Mouse (Mus musculus): Measurements from ENCODE around the gene Ggt6. TPM values are rescaled to one million over a fixed set of nuclear protein-coding genes. Genes with fewer than 3 reads are reported as not detected.
A peak's percentile ranks its signal among the peaks of the same experiment; 100 is the strongest.

The Ggt6 gene
- polyA plus RNA-seq, 1 experiment from 2014 or later = not detected

DNA sequence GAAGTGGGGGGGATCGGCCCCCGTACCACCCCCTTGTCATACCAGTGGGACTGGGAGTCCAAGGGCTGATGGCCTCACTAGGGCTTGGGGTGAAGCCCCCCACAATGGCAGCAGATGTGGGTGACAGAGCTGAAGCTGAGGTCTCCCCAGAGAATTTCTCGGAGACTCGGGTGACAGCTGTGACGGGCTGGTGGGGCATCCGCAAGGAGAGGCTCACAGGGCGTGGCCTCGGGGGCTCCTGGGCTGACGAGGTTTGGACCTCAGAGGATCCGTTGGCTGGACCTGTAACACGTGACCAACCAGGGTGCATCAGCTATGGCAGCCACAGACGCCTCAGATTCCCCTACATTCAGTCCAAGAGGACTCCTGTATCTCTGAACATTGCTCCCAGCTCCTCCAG, 32.4 kb upstream of the Ggt6 start:
- peaks cover 41% of the 10 kb centered on the region for H3K4me1 ChIP-seq
- H3K4me3 ChIP-seq = no peak overlapping the region
- no peak overlapping the region for H3K27ac ChIP-seq
- peaks cover 15% of the 10 kb centered on the region for H3K36me3 ChIP-seq (replicated peaks)
- H3K9me3 ChIP-seq = no peaks in the 10 kb centered on the region
- peaks cover 11% of the 10 kb centered on the region for H3K27me3 ChIP-seq (ENCODE audit: poor library complexity, severe bottlenecking)
- 89% methylated on average over 12 of the region's 12 CpGs for WGBS
- no peak for DNase-seq (ENCODE audit: extremely low spot score, low spot score)

DNA sequence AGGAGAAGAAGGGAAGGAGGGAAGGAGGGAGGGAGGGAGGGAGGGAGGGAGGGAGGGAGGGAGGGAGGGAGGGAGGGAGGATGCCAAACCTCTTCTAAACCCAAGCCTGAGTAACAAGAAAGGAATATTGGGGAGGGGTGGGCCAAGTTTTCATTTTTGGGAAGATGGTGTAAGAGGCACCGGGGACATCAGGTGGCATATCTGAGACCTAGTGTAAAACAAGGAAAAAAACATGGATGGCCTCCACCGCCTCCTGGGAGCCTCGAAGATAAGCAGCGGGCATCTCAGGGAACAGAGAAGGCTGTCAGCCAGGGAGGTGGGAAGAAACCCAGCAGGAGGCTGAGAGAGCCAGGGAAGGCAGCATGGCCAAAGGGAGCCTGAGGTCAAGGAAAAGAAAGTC, 29.8 kb upstream of the Ggt6 start:
- peaks cover 36% of the 10 kb centered on the region for H3K27me3 ChIP-seq (ENCODE audit: poor library complexity, severe bottlenecking)
- H3K27ac ChIP-seq = no peak overlapping the region
- no peaks in the 10 kb centered on the region for H3K9me3 ChIP-seq
- peaks cover 4% of the 10 kb centered on the region for H3K36me3 ChIP-seq (replicated peaks)
- no peak overlapping the region for H3K4me3 ChIP-seq
- DNase-seq (ENCODE audit: extremely low spot score, low spot score) = no peak
- WGBS = 66% methylated on average over 4 of the region's 4 CpGs
- H3K4me1 ChIP-seq = peaks cover 65% of the 10 kb centered on the region

DNA sequence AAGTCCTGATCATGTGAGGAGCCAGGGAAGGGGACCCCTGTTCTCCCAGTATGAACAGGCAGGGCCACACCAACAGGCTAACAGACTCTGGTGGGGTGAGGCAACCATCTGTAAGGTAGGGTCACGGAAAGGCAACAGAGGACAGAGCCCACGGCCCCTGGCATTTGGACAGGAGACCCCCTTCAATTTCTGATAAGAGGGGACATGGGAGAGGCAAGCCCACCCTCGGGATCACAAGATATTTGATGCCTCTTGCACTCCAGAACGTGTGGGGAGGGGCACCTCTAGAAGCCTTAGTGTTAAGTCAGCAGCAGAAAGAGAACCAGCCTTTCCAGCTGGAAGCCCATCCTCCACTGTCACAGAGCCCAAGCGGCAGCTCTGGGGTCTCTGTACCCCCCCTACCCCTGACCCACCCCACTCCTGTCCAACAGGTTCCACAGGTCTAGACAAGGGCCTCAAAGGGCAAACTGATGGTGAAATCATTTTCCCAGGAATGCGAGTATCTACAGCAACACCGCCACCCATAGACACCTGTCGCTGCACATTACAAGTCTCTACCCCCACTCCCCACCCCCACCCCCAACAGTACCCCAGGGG, 29.1 kb upstream of the Ggt6 start:
- H3K4me3 ChIP-seq = no peak overlapping the region
- 55% methylated on average over 8 of the region's 8 CpGs for WGBS
- no peak for DNase-seq (ENCODE audit: extremely low spot score, low spot score)
- no peaks in the 10 kb centered on the region for H3K36me3 ChIP-seq (replicated peaks)
- peaks cover 67% of the 10 kb centered on the region for H3K4me1 ChIP-seq
- H3K27ac ChIP-seq = 0 out of 2 replicates have a peak overlapping the region, but pooled peaks have one; percentile 11
- H3K9me3 ChIP-seq = no peaks in the 10 kb centered on the region
- H3K27me3 ChIP-seq (ENCODE audit: poor library complexity, severe bottlenecking) = peaks cover 43% of the 10 kb centered on the region

DNA sequence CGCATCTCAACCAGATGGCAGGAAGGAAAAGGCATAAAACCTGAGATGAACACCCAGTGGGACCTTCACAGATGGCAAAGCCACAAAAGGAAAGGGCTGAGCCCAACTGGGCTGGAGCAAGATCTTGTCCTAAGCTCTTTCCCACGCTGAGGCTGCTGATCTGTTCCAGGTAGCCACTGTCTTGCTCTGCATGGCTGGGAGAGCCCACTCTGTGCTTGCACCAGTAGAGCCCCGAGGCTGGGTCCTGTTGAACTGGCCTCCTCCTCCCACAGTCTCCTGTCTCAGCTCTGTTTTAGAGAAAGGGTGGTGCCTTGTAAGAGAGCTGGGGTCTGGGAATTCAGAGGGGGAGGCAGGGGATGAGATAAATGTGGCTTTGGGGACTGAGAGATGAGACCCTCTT, 28.2 kb upstream of the Ggt6 start:
- no peak for DNase-seq (ENCODE audit: extremely low spot score, low spot score)
- H3K4me3 ChIP-seq = no peak overlapping the region
- WGBS = 14% methylated on average over 3 of the region's 3 CpGs
- H3K36me3 ChIP-seq (replicated peaks) = no peaks in the 10 kb centered on the region
- no peaks in the 10 kb centered on the region for H3K9me3 ChIP-seq
- H3K27me3 ChIP-seq (ENCODE audit: poor library complexity, severe bottlenecking) = peaks cover 47% of the 10 kb centered on the region
- H3K27ac ChIP-seq = no peak overlapping the region
- H3K4me1 ChIP-seq = peaks cover 67% of the 10 kb centered on the region

DNA sequence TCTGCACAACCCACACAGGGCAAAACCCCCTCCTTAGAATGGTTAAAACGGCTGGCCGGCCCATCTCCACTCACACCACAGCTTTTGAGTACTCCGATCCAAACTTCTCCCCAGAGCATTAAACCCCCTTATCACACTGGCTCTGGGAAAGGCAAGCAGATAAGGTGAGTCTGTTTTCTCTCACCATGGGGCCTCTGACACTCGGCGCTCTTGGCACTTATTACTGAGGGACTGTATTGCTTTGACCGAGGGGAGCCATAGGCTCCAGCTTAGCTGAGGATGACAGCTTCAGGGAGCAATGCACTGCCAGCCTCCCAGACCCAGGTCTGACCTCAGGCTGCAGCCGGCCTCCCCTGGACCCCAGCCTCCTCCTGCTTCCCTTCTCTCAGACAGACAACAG, 27.8 kb upstream of the Ggt6 start:
- H3K4me3 ChIP-seq = no peak overlapping the region
- DNase-seq (ENCODE audit: extremely low spot score, low spot score) = no peak
- H3K27ac ChIP-seq = no peak overlapping the region
- no peaks in the 10 kb centered on the region for H3K36me3 ChIP-seq (replicated peaks)
- no peaks in the 10 kb centered on the region for H3K9me3 ChIP-seq
- H3K27me3 ChIP-seq (ENCODE audit: poor library complexity, severe bottlenecking) = peaks cover 51% of the 10 kb centered on the region
- WGBS = 24% methylated on average over 7 of the region's 7 CpGs
- peaks cover 65% of the 10 kb centered on the region for H3K4me1 ChIP-seq

DNA sequence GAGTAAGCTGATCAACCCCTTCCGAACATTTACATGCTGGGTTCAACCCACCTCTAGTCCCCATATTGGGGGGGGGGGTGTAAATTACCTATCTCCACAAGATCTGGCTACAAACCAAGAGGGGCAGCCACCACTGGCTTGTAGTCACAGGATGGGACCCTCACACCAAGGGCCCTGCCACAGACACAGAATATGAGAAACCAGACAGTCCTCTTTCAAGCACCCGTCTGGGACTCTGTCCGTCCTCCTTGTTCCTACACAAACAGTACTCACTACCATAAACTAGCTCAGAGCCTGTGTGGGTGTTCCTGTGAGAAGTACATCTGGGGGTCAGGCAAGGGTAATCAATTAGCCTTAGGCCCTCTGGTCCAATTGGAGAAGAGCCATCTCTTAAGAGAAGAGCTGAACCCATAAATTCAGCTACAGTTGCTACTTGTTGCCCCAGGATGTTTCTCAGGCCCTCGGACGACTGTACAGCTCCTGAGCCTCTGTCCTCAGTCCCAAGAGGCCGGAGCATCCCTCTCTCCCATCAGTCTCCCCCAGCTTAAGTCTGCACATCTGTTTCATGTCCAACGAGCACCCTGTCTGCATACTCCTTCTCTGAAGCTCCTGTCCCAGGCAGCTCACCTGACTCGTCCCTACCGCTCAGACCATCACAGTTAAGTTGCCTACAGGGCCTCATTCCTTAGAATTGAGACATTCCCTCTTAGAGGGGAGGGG, 26.7 kb upstream of the Ggt6 start:
- Histone ChIP-seq H3K27me3 (ENCODE audit: poor library complexity, severe bottlenecking) (peaks cover 59% of the 10 kb centered on the region), H3K9me3 (no peaks in the 10 kb centered on the region), H3K27ac (no peak overlapping the region), H3K36me3 (replicated peaks) (no peaks in the 10 kb centered on the region), H3K4me3 (no peak overlapping the region), H3K4me1 (peaks cover 67% of the 10 kb centered on the region)
- WGBS = 59% methylated on average over 9 of the region's 9 CpGs
- DNase-seq (ENCODE audit: extremely low spot score, low spot score) = no peak

DNA sequence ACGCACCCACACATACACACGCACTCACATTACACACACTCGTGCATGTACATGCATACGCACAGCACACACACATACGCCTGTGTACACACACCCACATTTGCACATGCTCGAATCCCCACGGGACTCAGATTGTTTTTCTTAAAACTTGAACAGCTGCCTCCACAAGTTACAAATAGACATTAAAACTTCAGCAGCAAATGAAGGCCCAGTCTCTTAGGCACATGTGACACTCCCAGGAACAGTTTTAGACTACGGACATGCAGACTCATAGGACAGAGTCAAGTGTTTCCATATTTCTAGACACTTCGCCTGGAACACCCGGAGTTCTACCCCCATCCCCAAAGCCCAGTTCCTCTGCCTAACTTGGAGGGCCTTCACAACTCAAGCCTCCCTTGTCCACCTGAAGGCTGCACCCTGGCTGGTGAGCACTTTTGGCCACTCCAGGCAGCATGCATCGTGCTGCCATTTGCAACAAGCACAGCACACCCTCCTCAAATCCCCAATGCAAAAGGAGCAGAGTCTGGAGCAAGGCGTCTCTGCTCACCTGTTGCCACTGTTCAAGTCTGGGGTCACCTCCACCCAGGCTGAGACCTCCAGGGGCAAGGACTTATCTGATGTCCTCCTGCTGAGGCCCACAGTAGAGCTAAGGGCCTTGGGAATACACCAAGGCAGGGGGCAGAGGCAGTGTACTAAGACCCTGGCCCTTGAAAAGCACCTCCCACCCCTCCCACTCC, 25.5 kb upstream of the Ggt6 start:
- 73% methylated on average over 12 of the region's 12 CpGs for WGBS

DNA sequence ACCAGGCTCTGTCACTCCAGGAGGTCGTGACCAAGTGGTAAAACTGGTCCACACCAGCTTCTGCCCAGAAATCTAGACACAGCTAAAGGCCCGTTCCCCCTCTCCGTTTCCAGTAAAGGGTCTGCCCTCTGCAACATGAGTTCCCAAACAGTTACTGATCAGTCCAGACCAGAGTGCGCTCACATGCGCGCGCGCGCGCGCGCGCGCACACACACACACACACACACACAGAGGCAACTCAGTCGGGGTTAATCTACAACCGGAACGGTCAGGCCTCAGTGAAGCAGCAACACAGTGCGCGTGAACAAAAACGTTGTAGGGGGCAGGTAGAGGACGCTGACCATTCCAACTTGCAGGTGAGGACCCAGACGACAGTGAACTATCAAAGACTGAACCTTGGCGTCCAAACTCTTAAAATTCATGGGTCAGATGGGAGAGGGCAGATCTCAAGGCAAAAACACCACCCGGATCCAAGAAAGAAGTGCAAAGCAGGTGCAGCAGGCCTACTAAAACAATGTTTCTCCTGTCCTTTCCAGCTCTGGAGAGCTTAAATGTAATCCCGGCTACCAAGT, 24.7 kb upstream of the Ggt6 start:
- H3K4me1 ChIP-seq = peaks cover 67% of the 10 kb centered on the region
- WGBS = 1% methylated on average over 25 of the region's 25 CpGs

More for the DNA sequence above, 25.5 kb upstream of the Ggt6 start:
- DNase-seq (ENCODE audit: extremely low spot score, low spot score) = no peak
- Histone ChIP-seq H3K9me3 (no peaks in the 10 kb centered on the region), H3K27me3 (ENCODE audit: poor library complexity, severe bottlenecking) (peaks cover 70% of the 10 kb centered on the region), H3K4me3 (peak overlapping the region; percentile 82), H3K4me1 (peaks cover 67% of the 10 kb centered on the region), H3K27ac (peak overlapping the region; percentile 4; the same call in 1 of the 2 replicates), H3K36me3 (replicated peaks) (no peaks in the 10 kb centered on the region)

DNA sequence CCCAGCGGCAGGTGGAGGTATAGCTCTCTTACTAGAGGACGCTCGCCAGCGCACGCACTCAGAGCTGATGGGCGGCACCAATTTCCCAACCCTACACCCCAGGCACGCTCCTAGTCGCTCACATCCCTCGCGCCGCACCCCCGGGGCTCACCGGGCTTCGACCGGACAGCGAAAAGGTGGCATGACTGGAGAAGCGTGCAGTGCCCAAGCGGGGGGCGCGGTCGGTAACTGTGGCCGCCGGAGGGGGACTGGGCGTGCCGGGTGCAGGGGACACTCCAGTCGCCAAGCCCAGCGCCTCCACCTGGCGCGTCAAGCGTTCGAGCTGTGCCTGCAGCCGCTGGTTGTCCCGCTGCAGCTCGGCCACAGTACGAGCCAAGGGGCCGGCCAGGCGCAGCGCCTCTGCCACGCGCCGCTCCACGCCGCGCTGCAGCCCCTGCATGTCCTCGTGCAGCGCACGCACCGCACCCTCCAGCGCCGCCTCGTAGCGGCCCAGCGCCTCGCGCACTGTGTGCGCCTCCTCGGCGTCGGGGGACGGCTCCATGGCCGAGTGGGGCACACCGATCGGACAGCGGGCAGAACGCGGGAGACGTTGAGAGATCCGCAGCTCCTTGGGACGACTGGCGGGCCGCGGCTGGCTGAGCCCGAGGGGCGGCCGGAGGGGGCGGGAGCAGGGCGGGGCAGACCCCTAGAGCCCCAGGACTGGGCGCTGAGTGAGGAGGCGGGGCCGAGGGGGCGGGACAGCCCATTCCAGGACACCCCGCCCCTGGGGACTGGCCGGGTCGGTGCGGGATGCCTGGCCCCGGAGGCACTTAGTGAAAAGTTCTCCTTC, 24.0 kb upstream of the Ggt6 start, which contains the start of gene Smtnl2:
Gene Smtnl2 (minus strand): TSS at position 621 of the 829 bp plus-strand sequence.
- Histone ChIP-seq H3K4me1 (peaks cover 60% of the 10 kb centered on the region), H3K9me3 (no peaks in the 10 kb centered on the region), H3K4me3 (peak within 1 kb of the TSS; percentile 82), H3K27ac (peak within 1 kb of the TSS; percentile 84), H3K36me3 (replicated peaks) (no peaks in the 10 kb centered on the region), H3K27me3 (ENCODE audit: poor library complexity, severe bottlenecking) (peaks cover 70% of the 10 kb centered on the region)
- peak; percentile 85 for DNase-seq (ENCODE audit: extremely low spot score, low spot score)
- under 1% methylated on average over 86 of the region's 86 CpGs for WGBS

More for the DNA sequence above, 24.7 kb upstream of the Ggt6 start:
- H3K27me3 ChIP-seq (ENCODE audit: poor library complexity, severe bottlenecking) = peaks cover 70% of the 10 kb centered on the region
- no peaks in the 10 kb centered on the region for H3K36me3 ChIP-seq (replicated peaks)
- DNase-seq (ENCODE audit: extremely low spot score, low spot score) = peak; percentile 39
- peak overlapping the region; percentile 84 for H3K27ac ChIP-seq
- H3K4me3 ChIP-seq = peak overlapping the region; percentile 82
- no peaks in the 10 kb centered on the region for H3K9me3 ChIP-seq

DNA sequence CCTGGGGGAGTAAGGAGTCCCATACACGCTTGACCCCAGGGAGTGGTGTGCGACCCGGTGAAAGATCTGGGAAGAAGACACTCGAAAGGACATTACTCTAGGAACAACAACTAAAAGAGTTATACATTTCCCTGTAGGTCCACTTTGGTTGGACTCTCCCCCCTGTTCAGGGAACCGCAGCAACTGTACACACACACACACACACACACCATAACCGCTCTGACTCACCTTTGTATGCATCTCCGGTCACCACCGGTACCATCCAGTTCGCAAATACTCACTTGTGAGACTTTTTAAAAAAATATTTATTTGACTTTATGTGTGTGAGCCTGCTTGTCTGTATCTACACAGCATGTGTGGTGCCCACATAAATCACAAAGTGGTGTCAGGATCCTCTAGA, 23.4 kb upstream of the Ggt6 start:
- Histone ChIP-seq H3K36me3 (replicated peaks) (no peaks in the 10 kb centered on the region), H3K4me3 (peak overlapping the region; percentile 82), H3K27me3 (ENCODE audit: poor library complexity, severe bottlenecking) (peaks cover 69% of the 10 kb centered on the region), H3K27ac (peak overlapping the region; percentile 84; the same call in 1 of the 2 replicates), H3K4me1 (peaks cover 58% of the 10 kb centered on the region), H3K9me3 (no peaks in the 10 kb centered on the region)
- DNase-seq (ENCODE audit: extremely low spot score, low spot score) = no peak
- WGBS = 33% methylated on average over 9 of the region's 9 CpGs

DNA sequence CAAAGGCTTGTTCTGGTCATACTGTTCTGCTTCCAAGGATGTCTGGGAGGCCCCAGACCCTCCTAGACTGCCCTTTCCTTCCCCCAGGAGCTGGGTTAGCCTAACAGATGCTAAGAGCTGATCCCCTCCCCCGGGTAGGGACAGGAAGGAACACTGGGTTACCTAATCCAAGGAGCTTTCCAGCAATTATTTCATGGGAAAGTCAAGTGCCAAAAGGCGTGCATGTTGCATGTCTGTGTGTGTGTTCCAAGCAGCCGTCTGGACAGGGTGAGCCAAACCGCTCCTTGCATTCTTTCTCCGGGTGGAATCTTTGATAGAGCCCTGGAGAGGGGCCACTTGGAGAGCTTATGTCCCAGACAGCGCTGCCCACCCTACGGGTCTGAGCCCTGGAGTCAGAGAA, 22.3 kb upstream of the Ggt6 start:
- no peak overlapping the region for H3K4me3 ChIP-seq
- DNase-seq (ENCODE audit: extremely low spot score, low spot score) = no peak
- peaks cover 59% of the 10 kb centered on the region for H3K27me3 ChIP-seq (ENCODE audit: poor library complexity, severe bottlenecking)
- H3K27ac ChIP-seq = no peak overlapping the region
- 82% methylated on average over 7 of the region's 7 CpGs for WGBS
- H3K9me3 ChIP-seq = no peaks in the 10 kb centered on the region
- no peaks in the 10 kb centered on the region for H3K36me3 ChIP-seq (replicated peaks)
- H3K4me1 ChIP-seq = peaks cover 58% of the 10 kb centered on the region

DNA sequence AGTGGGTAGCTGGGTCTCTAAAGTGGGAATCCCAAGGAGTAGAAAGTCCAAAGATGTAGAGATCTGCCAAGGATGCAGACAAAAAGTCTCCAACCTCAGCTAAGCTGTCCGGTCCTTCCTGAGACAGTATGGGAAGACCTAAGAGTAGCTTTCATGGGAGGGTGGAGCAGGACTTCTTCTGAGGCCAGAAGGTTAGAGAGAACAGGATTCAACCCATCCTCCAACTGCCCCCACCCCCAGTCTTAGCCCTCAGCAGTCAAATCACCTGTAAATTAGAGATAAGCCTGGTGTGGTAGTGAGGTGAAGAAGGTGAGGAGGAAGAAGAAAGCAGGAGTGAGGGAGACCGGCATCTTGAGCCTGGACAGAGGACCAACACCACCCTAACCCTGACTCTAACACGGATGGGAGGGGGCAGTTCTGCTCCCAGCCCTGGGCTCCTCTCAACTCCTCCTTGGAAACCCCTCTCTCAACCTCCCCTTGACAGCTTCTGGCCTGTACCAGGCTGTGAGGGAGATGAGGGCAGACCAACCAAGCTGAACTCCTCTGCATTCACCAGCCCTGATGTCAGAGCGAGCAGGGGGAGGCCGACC, 21.6 kb upstream of the Ggt6 start:
- no peaks in the 10 kb centered on the region for H3K36me3 ChIP-seq (replicated peaks)
- 71% methylated on average over 5 of the region's 5 CpGs for WGBS
- no peak for DNase-seq (ENCODE audit: extremely low spot score, low spot score)
- no peak overlapping the region for H3K27ac ChIP-seq
- no peaks in the 10 kb centered on the region for H3K9me3 ChIP-seq
- H3K27me3 ChIP-seq (ENCODE audit: poor library complexity, severe bottlenecking) = peaks cover 52% of the 10 kb centered on the region
- peaks cover 57% of the 10 kb centered on the region for H3K4me1 ChIP-seq
- H3K4me3 ChIP-seq = no peak overlapping the region
